36 mouse cellular contexts compared by ENCODE assay signal in genomic region chr10:121694567-121694966, GRCm38 (mm10). TPM values are rescaled to one million over a fixed set of nuclear protein-coding genes. Genes with fewer than 3 reads are reported as not detected.
DNase-seq lines count a peak whose midpoint lies in the region; ATAC-seq and TF ChIP-seq lines count a peak whose summit lies in the region.
"Had no signal": no experiment of that assay in that cellular context is flagged by ENCODE, and none has a peak within 500 bp of the region (broad histone marks: within the 10 kb centered on the region; RNA-seq: fewer than 3 reads in every experiment).

No protein-coding gene starts in this region.

- H3K4me3 ChIP-seq in lung, postnatal 0 days (ENCODE audit: low read depth, low read length), result no peak overlapping the region
- H3K4me3 ChIP-seq in ES-Bruce4 (ENCODE audit: low read depth, low read length), result no peak overlapping the region
- no peak overlapping the region for H3K4me3 ChIP-seq in hindbrain, postnatal 0 days (ENCODE audit: low read length)
- H3K4me3 ChIP-seq: embryonic facial prominence, embryonic 12.5 days; forebrain, embryonic 15.5 days; heart, embryonic 15.5 days; hindbrain, embryonic 12.5 days; limb, embryonic 12.5 days; liver, embryonic 15.5 days; lung, embryonic 15.5 days; midbrain, embryonic 13.5 days; neural tube, embryonic 13.5 days had no signal

- H3K27me3 ChIP-seq in lung, postnatal 0 days (replicated peaks; ENCODE audit: insufficient read depth, low read length), result no peaks in the 10 kb centered on the region
- H3K27me3 ChIP-seq in ES-Bruce4 (ENCODE audit: control insufficient read depth, insufficient read depth, low read length, poor library complexity, severe bottlenecking), result no peaks in the 10 kb centered on the region
- H3K27me3 ChIP-seq in hindbrain, postnatal 0 days (ENCODE audit: insufficient read depth, low read length), result no peaks in the 10 kb centered on the region
- H3K27me3 ChIP-seq: CH12.LX; embryonic facial prominence, embryonic 12.5 days; forebrain, embryonic 15.5 days; heart, embryonic 15.5 days; hindbrain, embryonic 12.5 days; limb, embryonic 12.5 days; liver, embryonic 15.5 days; neural tube, embryonic 13.5 days had no signal

- H3K4me1 ChIP-seq in lung, postnatal 0 days (ENCODE audit: insufficient read depth, low read depth, low read length), result no peaks in the 10 kb centered on the region
- H3K4me1 ChIP-seq in ES-Bruce4 (ENCODE audit: control insufficient read depth, insufficient read depth, low read length), result no peaks in the 10 kb centered on the region
- no peaks in the 10 kb centered on the region for H3K4me1 ChIP-seq in hindbrain, postnatal 0 days (ENCODE audit: insufficient read depth, low read length)
- H3K4me1 ChIP-seq: liver, embryonic 15.5 days; midbrain, embryonic 13.5 days; neural tube, embryonic 13.5 days had no signal

- no peak overlapping the region for H3K4me2 ChIP-seq in lung, postnatal 0 days (replicated peaks; ENCODE audit: low read depth, low read length)
- H3K4me2 ChIP-seq in hindbrain, postnatal 0 days (ENCODE audit: low read depth, low read length), result no peak overlapping the region
- H3K4me2 ChIP-seq: embryonic facial prominence, embryonic 12.5 days; forebrain, embryonic 15.5 days; heart, embryonic 15.5 days; hindbrain, embryonic 12.5 days; limb, embryonic 12.5 days; liver, embryonic 15.5 days; lung, embryonic 15.5 days; midbrain, embryonic 13.5 days; neural tube, embryonic 13.5 days had no signal

- no peaks in the 10 kb centered on the region for H3K9me3 ChIP-seq in lung, postnatal 0 days (ENCODE audit: low read length)
- no peaks in the 10 kb centered on the region for H3K9me3 ChIP-seq in ES-Bruce4 (replicated peaks; ENCODE audit: control insufficient read depth, insufficient read depth, low read length, poor library complexity, severe bottlenecking)
- no peaks in the 10 kb centered on the region for H3K9me3 ChIP-seq in hindbrain, postnatal 0 days (ENCODE audit: low read length)
- H3K9me3 ChIP-seq: embryonic facial prominence, embryonic 12.5 days; forebrain, embryonic 15.5 days; heart, embryonic 15.5 days; limb, embryonic 12.5 days; liver, embryonic 15.5 days; lung, embryonic 15.5 days; neural tube, embryonic 13.5 days had no signal

- H3K9ac ChIP-seq in lung, postnatal 0 days (replicated peaks; ENCODE audit: low read depth), result no peak overlapping the region
- no peak overlapping the region for H3K9ac ChIP-seq in ES-Bruce4 (ENCODE audit: low read depth, poor library complexity, severe bottlenecking)
- H3K9ac ChIP-seq in hindbrain, postnatal 0 days (replicated peaks; ENCODE audit: low read length), result no peak overlapping the region
- H3K9ac ChIP-seq: embryonic facial prominence, embryonic 12.5 days; forebrain, embryonic 15.5 days; heart, embryonic 15.5 days; hindbrain, embryonic 12.5 days; limb, embryonic 12.5 days; liver, embryonic 15.5 days; lung, embryonic 15.5 days; midbrain, embryonic 13.5 days; neural tube, embryonic 13.5 days had no signal

- DNase-seq in lung, postnatal 0 days (ENCODE audit: low spot score), result no peak
- no peak for DNase-seq in lung, postnatal 4 days
- DNase-seq in WW6 (ENCODE audit: low read depth, low spot score), result peak; percentile 49
- DNase-seq in hindbrain, postnatal 0 days (ENCODE audit: low spot score), result no peak
- DNase-seq in left cerebral cortex, postnatal 14 days (ENCODE audit: low spot score in 2 of 2), result no peak
- no peak for DNase-seq in left cerebral cortex, postnatal 4 days
- DNase-seq: adrenal gland, postnatal 14 days; cerebellum, adult 11 months; cerebellum, adult 9-11 months; kidney, adult 8-10 months; kidney, postnatal 4 days; layer of hippocampus, postnatal 36 days; right cerebral cortex, postnatal 4 days; thymus, postnatal 4 days had no signal

- peak; percentile 13; the same call in 1 of the 2 replicates for TF ChIP-seq CTCF in lung, postnatal 0 days (IDR thresholded peaks at IDR 0.05)
- TF ChIP-seq CTCF in ES-Bruce4 (IDR thresholded peaks at IDR 0.05; ENCODE audit: low read depth, low read length), result peak; percentile 58
- no peak for TF ChIP-seq CTCF in hindbrain, postnatal 0 days (IDR thresholded peaks at IDR 0.05; ENCODE audit: low read depth)

- no peak for TF ChIP-seq POLR2A in ES-Bruce4 (IDR thresholded peaks at IDR 0.05; ENCODE audit: insufficient read depth, low read length)

- ATAC-seq in lung, postnatal 0 days, result no peak
- no peak for ATAC-seq in hindbrain, postnatal 0 days
- ATAC-seq: forebrain, embryonic 15.5 days; intestine, embryonic 16.5 days; midbrain, embryonic 13.5 days had no signal

- TF ChIP-seq EP300 in lung, postnatal 0 days (IDR thresholded peaks at IDR 0.05), result no peak
- TF ChIP-seq EP300 in ES-Bruce4 (IDR thresholded peaks at IDR 0.05; ENCODE audit: insufficient read depth, low read depth, low read length), result no peak

- intact Hi-C loops in left cerebral cortex, postnatal 14 days (cut with DNase I), result loop anchor here (10.0 kb wide), 1 partner anchor 830 kb away; no protein-coding TSS in a partner anchor
- intact Hi-C loops in left cerebral cortex, postnatal 4 days (cut with DNase I), result no loop called here

- 84% methylated on average over 11 of the region's 11 CpGs for WGBS in lung, postnatal 0 days
- WGBS in hindbrain, postnatal 0 days, result 80% methylated on average over 11 of the region's 11 CpGs

- H3K27ac ChIP-seq in lung, postnatal 0 days (ENCODE audit: low read length), result no peak overlapping the region
- no peak overlapping the region for H3K27ac ChIP-seq in ES-Bruce4 (ENCODE audit: insufficient read depth, low read length)
- H3K27ac ChIP-seq in hindbrain, postnatal 0 days, result no peak overlapping the region
- H3K27ac ChIP-seq: embryonic facial prominence, embryonic 12.5 days; forebrain, embryonic 15.5 days; heart, embryonic 15.5 days; hindbrain, embryonic 12.5 days; kidney, postnatal 0 days; limb, embryonic 12.5 days; liver, embryonic 15.5 days; lung, embryonic 15.5 days; macrophage; midbrain, embryonic 13.5 days; neural tube, embryonic 13.5 days; stomach, postnatal 0 days had no signal

- H3K36me3 ChIP-seq in lung, postnatal 0 days (ENCODE audit: insufficient read depth, low read length), result no peaks in the 10 kb centered on the region
- H3K36me3 ChIP-seq in ES-Bruce4 (ENCODE audit: control insufficient read depth, insufficient read depth, low read length, poor library complexity, severe bottlenecking), result no peaks in the 10 kb centered on the region
- no peaks in the 10 kb centered on the region for H3K36me3 ChIP-seq in hindbrain, postnatal 0 days (ENCODE audit: insufficient read depth, low read length)
- H3K36me3 ChIP-seq: embryonic facial prominence, embryonic 12.5 days; forebrain, embryonic 15.5 days; heart, embryonic 15.5 days; hindbrain, embryonic 12.5 days; limb, embryonic 12.5 days; liver, embryonic 15.5 days; lung, embryonic 15.5 days; midbrain, embryonic 13.5 days; neural tube, embryonic 13.5 days had no signal

RNA-seq across cellular contexts. Expression of gene BC048403, which starts 45.2 kb away (rescaled TPM):
- polyA plus RNA-seq in lung, postnatal 0 days (2015; fragmentation: Nextera tagmentation; extraction: Ambion mirVana), result 2.5 and 3.0 TPM in 2 replicates
- polyA plus RNA-seq in ES-Bruce4 (2011; ENCODE audit: insufficient read depth, insufficient read length, low read depth, missing spikeins), result 14.9 and 15.9 TPM in 2 replicates
- total RNA-seq in hindbrain, postnatal 0 days (2014; rRNA removed), result 2.0 and 3.9 TPM in 2 replicates
- polyA plus RNA-seq in hindbrain, postnatal 0 days (2015; fragmentation: Nextera tagmentation; extraction: Ambion mirVana), result 1.5 and 1.9 TPM in 2 replicates
- total RNA-seq in left cerebral cortex, postnatal 14 days (2021), result 1 to 10 TPM; 7.1 to 9.8 TPM
- 1 to 10 TPM; 6.3 to 6.5 TPM for total RNA-seq in left cerebral cortex, postnatal 4 days (2021)

RNA-seq across cellular contexts. Expression of gene D930020B18Rik, which starts 53.2 kb away (rescaled TPM):
- polyA plus RNA-seq in lung, postnatal 0 days (2015; fragmentation: Nextera tagmentation; extraction: Ambion mirVana), result 0.44 and 0.48 TPM in 2 replicates
- polyA plus RNA-seq in ES-Bruce4 (2011; ENCODE audit: insufficient read depth, insufficient read length, low read depth, missing spikeins), result 0.51 and 0.75 TPM in 2 replicates
- total RNA-seq in hindbrain, postnatal 0 days (2014; rRNA removed), result 0.11 and 0.26 TPM in 2 replicates
- polyA plus RNA-seq in hindbrain, postnatal 0 days (2015; fragmentation: Nextera tagmentation; extraction: Ambion mirVana), result 0.25 and 0.39 TPM in 2 replicates
- under 1 TPM; 0.15 to 0.42 TPM for total RNA-seq in left cerebral cortex, postnatal 14 days (2021)
- under 1 TPM; 0.32 to 0.93 TPM for total RNA-seq in left cerebral cortex, postnatal 4 days (2021)
- total RNA-seq: adrenal gland, postnatal 14 days; CH12.LX; gastrocnemius, adult 18-20 months; gastrocnemius, postnatal 36 days; heart, postnatal 25 days; liver, adult 2 months; megakaryocyte-erythroid progenitor cell, adult 5-6 weeks had no signal
- polyA plus RNA-seq: C2C12; liver, adult 2 months; liver, embryonic 15.5 days; macrophage; spleen, adult 2 months had no signal
